Mouse (Mus musculus): ENCODE data around the gene Abhd16a.

DNA sequence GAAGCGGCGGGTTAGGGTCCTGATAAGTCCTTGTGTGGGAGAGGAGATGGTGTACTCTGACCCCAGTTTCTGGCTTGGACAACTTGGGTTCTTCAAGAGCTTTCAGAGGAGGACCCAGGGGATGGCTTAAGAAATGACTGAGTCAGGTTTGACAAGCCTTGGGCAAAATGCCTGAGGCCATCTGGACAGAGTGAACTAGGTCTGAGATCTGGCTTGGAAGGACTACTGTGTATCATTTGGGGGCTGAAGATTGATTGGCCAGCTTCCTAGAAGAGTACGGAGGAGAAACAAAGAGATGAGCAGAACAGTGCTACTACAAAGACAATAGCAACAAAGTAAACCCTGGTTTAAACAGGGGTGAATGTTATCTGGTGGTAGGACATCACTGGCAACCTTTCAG, 25.6 kb upstream of the Abhd16a start:
- TF ChIP-seq CTCF (IDR thresholded peaks at IDR 0.05) (no peak), EP300 (IDR thresholded peaks at IDR 0.05) (no peak)

All from lung, postnatal 0 days (tissue).